Mouse (Mus musculus) brown adipose tissue, adult 24 weeks (tissue): ENCODE results near the gene Surf6. TPM values are rescaled to one million over a fixed set of nuclear protein-coding genes. Genes with fewer than 3 reads are reported as not detected.

ENCODE experiments used
- H3K27ac ChIP-seq: fragments of 200-500 bp; replicated peaks from 2 replicates; pipeline ENCODE4 v1.5.1; 2012; ENCODE audit warnings: low read depth, mild to moderate bottlenecking, low read length
- H3K4me1 ChIP-seq: fragments of 200-500 bp; 2 replicates; pipeline ENCODE4 v1.6.1; 2012; ENCODE audit warnings: low read length, mixed read lengths; ENCODE audit not compliant: control insufficient read depth, insufficient read depth, insufficient read length
- H3K4me3 ChIP-seq: fragments of 200-500 bp; 2 replicates; pipeline ENCODE4 v1.5.1; 2012; ENCODE audit warnings: low read depth, mild to moderate bottlenecking, low read length, moderate library complexity; ENCODE audit not compliant: insufficient read depth
- polyA plus RNA-seq: library from polyadenylated mRNA; stranded (reverse); fragments of >200 nt; gene quantifications from 2 replicates; pipeline ENCODE4 v1.2.4, GENCODE M21; 2012; ENCODE audit not compliant: missing spikeins, insufficient read depth, insufficient read length

Surf6 gene
- 7.0 and 8.8 TPM in 2 replicates for polyA plus RNA-seq

DNA sequence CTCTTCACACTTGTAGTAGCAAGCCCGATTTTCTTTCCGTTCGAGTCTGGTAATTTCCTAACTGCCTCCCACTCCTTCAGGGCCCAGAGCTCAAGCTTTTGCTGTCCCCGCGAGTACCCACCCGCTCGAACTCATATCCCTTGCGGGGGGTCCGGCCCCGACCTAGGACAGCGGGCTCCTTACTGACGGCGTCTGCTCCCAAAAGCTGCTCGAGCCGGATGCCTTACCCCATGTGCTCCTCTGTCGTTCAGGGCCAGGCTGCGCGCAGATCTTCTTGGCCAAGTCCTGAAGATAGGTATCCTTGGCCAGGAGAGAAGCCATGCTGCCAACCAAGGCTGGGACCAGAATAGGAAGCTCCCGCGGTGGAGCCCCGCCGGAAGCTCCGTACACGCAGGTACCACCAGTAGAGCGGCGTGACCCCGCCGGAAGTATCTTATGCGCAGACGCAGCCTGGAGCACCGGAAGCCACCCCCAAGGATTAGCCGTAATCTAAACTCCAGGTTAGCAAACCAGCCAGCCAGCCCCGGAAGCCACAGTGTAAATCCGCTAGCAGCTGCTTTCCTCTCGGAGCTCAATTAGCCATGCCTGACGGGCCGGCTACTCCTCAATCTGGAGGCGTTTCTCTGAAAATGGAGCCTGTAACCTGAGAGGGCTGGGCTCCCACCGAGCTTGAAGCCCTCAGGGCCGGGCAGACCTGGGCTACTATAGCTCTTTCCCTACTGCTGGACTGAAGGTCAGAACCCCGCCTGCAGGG, at the start of gene Surf6:
Gene Surf6, minus strand, starts transcription at position 413 of the 754 bp plus-strand sequence.
- H3K27ac ChIP-seq: peak within 1 kb of the TSS; percentile 85
- peak within 1 kb of the TSS; percentile 94 for H3K4me3 ChIP-seq
- peaks cover 8% of the 10 kb centered on the region for H3K4me1 ChIP-seq

- Histone ChIP-seq H3K4me3 (no peak overlapping the region), H3K27ac (no peak overlapping the region), H3K4me1 (no peaks in the 10 kb centered on the region)
These were observed 49.5 kb upstream of the Surf6 start for GRCm38 (mm10) chr2:26952193-26952592.

GRCm38 (mm10) chr2:26951346-26951905, 48.7 kb upstream of the Surf6 start:
- H3K4me3 ChIP-seq: no peak overlapping the region
- H3K27ac ChIP-seq: no peak overlapping the region
- no peaks in the 10 kb centered on the region for H3K4me1 ChIP-seq

DNA sequence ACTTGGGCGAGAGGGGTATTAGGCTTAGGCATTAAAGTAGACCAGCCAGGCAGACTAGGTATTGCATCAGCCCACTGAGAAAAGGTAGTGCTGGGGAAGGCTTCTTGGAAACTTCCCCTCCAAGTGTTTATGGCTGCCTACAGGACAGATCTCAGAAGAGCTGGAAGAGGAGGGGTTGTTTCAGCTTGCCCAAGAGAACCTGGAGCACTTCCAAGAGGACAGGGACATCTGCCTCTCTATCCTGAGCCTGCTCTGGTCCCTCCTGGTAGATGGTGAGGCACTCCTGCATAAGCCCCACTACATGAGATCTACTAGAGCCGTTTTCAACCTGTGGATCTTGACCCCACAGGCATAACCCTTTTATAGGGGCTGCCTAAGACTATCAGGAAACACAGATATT, 47.7 kb upstream of the Surf6 start:
- no peaks in the 10 kb centered on the region for H3K4me1 ChIP-seq
- no peak overlapping the region for H3K27ac ChIP-seq
- H3K4me3 ChIP-seq: no peak overlapping the region

DNA sequence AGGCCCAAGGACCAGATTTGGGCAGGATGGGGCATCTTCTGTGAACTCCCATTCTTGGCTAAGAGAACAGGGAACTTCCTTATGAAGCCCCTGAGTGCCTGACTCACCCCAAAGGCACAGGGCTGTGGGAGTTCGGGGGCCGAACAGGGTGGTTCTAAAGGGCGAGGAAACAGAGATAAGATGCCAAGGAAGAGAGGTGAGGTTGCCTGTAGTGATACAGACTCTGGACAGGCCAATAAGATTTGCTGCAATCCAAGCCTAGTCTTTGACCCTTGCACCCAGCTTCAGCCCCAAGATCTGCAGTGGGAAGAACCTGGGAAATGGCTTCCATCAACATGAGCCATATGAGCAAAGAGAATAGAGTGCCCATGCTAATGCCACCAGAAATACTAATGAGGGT, 40.6 kb upstream of the Surf6 start:
- Histone ChIP-seq H3K27ac (no peak overlapping the region), H3K4me1 (no peaks in the 10 kb centered on the region), H3K4me3 (no peak overlapping the region)

GRCm38 (mm10) chr2:26941539-26941938, 38.9 kb upstream of the Surf6 start:
- no peak overlapping the region for H3K27ac ChIP-seq
- no peaks in the 10 kb centered on the region for H3K4me1 ChIP-seq
- no peak overlapping the region for H3K4me3 ChIP-seq

DNA sequence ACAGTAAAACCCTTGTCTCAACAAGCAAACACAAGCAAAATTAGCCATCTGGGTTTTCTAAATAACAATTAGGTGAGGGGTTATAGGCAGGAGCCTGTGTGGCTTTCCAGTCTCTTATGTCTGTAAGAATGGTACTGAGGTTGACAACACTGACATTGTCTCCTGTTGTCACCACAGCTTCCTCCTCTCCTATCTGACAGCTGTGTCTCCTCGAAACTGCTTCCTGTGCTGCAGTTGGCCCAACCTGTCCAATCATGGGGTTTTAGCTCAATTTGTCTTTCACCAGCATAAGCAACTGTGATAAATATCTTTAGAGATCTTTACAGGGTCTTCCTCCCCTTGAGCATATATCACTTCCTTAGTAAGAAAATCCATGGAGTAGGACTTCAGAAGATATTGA, 33.7 kb upstream of the Surf6 start:
- Histone ChIP-seq H3K27ac (no peak overlapping the region), H3K4me1 (0 out of 2 replicates have a peak, but pooled peaks cover 4% of the 10 kb centered on the region), H3K4me3 (no peak overlapping the region)

DNA sequence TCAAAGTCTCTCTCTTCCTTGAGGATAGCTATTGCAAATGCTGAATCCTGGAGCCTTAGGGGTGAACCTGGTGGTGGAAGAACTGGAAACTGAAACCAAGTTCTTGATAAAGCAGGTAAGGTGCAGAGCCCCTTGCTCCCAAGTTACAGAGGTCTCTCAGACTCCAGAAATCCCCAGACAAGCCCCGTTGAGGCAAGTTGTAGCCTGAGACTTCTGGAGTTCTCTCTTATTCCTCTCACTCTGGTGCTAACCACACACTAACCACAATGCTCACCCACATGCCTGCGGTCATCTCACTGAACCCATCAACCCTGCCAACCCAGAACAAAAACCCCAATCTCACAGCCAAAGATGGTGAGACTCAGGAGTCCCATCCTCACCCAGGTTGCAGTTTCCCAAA, 32.6 kb upstream of the Surf6 start:
- H3K4me1 ChIP-seq: peaks cover 11% of the 10 kb centered on the region
- H3K4me3 ChIP-seq: no peak overlapping the region
- H3K27ac ChIP-seq: no peak overlapping the region

GRCm38 (mm10) chr2:26933304-26934055, 30.8 kb upstream of the Surf6 start, which contains the start of the genes Surf4 and Stkld1:
Gene Surf4, minus strand, starts transcription at chr2:26933928.
Gene Stkld1, plus strand, starts transcription at chr2:26934047.
- peak within 1 kb of the TSS; percentile 99 for H3K4me3 ChIP-seq

GRCm38 (mm10) chr2:26932473-26933303, 30.0 kb upstream of the Surf6 start:
- peaks cover 13% of the 10 kb centered on the region for H3K4me1 ChIP-seq
- H3K27ac ChIP-seq: peak overlapping the region; percentile 92
- peak overlapping the region; percentile 99 for H3K4me3 ChIP-seq

More at GRCm38 (mm10) chr2:26933304-26934055, 30.8 kb upstream of the Surf6 start, which contains the start of the genes Surf4 and Stkld1:
- peak within 1 kb of the TSS; percentile 92 for H3K27ac ChIP-seq
- peaks cover 11% of the 10 kb centered on the region for H3K4me1 ChIP-seq

DNA sequence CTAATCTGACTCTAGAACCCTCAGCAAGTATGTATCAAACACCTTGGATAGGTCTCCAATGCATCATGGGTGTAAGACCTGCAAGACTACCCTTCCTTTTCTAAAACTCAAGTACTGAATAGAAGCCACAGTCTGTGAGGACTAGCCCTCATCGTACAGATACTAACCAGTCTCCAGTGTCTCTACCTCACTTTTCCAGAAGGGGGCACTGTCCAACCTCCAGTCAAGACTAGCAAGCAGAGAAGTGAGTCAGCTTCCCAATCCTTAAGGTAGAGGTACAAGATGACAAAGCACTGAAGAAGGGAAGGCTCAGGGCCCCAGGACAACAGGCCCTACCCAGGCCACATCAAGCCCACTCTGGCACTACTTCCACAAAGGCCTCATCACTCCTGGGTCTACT, 27.7 kb upstream of the Surf6 start:
- Histone ChIP-seq H3K4me3 (no peak overlapping the region), H3K4me1 (peaks cover 13% of the 10 kb centered on the region), H3K27ac (no peak overlapping the region)

- no peak overlapping the region for H3K27ac ChIP-seq
- H3K4me1 ChIP-seq: peaks cover 13% of the 10 kb centered on the region
- H3K4me3 ChIP-seq: no peak overlapping the region
These were observed 25.2 kb upstream of the Surf6 start for GRCm38 (mm10) chr2:26927745-26928476.

DNA sequence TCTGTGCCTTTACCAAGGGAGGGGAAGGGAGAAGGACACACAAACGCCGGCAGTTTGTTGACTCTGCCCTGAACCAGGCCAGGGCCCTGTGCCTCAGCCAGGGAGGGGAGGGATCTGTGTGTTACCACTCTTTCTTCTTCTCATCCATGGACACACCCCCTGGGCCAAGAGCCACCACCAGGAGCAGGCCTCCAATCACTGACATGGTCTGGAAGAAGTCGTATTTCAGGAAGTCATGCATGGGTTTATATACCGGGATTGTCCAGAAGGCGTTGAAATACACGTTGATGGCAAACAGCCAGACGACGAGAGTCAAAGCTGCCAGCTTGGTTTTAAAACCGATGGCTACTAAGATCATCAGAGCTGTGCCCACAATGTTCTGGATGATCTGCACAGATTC, 19.1 kb upstream of the Surf6 start:
- Histone ChIP-seq H3K4me3 (no peak overlapping the region), H3K4me1 (peaks cover 8% of the 10 kb centered on the region), H3K27ac (peak overlapping the region; percentile 50)

- no peak overlapping the region for H3K27ac ChIP-seq
- H3K4me1 ChIP-seq: peaks cover 10% of the 10 kb centered on the region
- H3K4me3 ChIP-seq: no peak overlapping the region
These were observed 17.6 kb upstream of the Surf6 start for GRCm38 (mm10) chr2:26920190-26920855.
